Mouse (Mus musculus) neural tube, embryonic 13.5 days (tissue): ENCODE measurements around the gene Set. TPM values are rescaled to one million over a fixed set of nuclear protein-coding genes. Genes with fewer than 3 reads are reported as not detected.

ENCODE experiments used
- ATAC-seq: fragments of 200-750 bp; cut with Nextera tagmentation; 2 replicates; pipeline ENCODE4 v1.8.0; 2017; ENCODE audit warnings: low read depth, mild to moderate bottlenecking, moderate TSS enrichment, moderate library complexity
- H3K27ac ChIP-seq: fragments of 300-500 bp; sonication (generic); replicated peaks from 2 replicates; pipeline ENCODE4 v1.5.1; 2015; ENCODE audit warnings: moderate library complexity, mild to moderate bottlenecking, inconsistent platforms
- H3K27me3 ChIP-seq: fragments of 300-500 bp; sonication (generic); 2 replicates; pipeline ENCODE4 v1.6.1; 2015; ENCODE audit warnings: mild to moderate bottlenecking, inconsistent platforms
- H3K36me3 ChIP-seq: fragments of 300-500 bp; sonication (generic); 2 replicates; pipeline ENCODE4 v1.6.1; 2015; ENCODE audit warnings: mild to moderate bottlenecking, inconsistent platforms
- H3K4me1 ChIP-seq: fragments of 300-500 bp; sonication (generic); replicated peaks from 2 replicates; pipeline ENCODE4 v1.6.1; 2015; ENCODE audit warnings: inconsistent platforms
- H3K4me2 ChIP-seq: fragments of 300-500 bp; sonication (generic); 2 replicates; pipeline ENCODE4 v1.6.1; 2015; ENCODE audit warnings: inconsistent platforms, mild to moderate bottlenecking, moderate library complexity
- H3K4me3 ChIP-seq: fragments of 300-500 bp; sonication (generic); 2 replicates; pipeline ENCODE4 v1.5.1; 2015; ENCODE audit warnings: mild to moderate bottlenecking, inconsistent platforms
- H3K9ac ChIP-seq: fragments of 300-500 bp; sonication (generic); 2 replicates; pipeline ENCODE4 v1.6.1; 2015; ENCODE audit warnings: moderate library complexity, mild to moderate bottlenecking, inconsistent platforms
- H3K9me3 ChIP-seq: fragments of 300-500 bp; sonication (generic); 2 replicates; pipeline ENCODE4 v1.6.1; 2016; ENCODE audit warnings: inconsistent platforms
- WGBS: fragments of 180-500 bp; shearing (Covaris S2); methylation state at CpG from one replicate; pipeline ENCODE4 v1.1.7; 2015; 5-methylcytosine and 5-hydroxymethylcytosine counted together
- polyA plus RNA-seq: library from polyadenylated mRNA; unstranded; fragments of >200 nt; fragmentation: Nextera tagmentation; extraction: Ambion mirVana; gene quantifications from 2 replicates; pipeline ENCODE4 v1.2.1, GENCODE M21; 2015

Set gene
- polyA plus RNA-seq, 1 experiment from 2014 or later, result 338 TPM

- Histone ChIP-seq H3K4me3 (no peak overlapping the region), H3K36me3 (peaks cover 59% of the 10 kb centered on the region), H3K9ac (no peak overlapping the region), H3K9me3 (no peaks in the 10 kb centered on the region), H3K27me3 (no peaks in the 10 kb centered on the region), H3K4me2 (no peak overlapping the region), H3K4me1 (peaks cover 22% of the 10 kb centered on the region), H3K27ac (no peak overlapping the region)
- ATAC-seq, result no peak
- 77% methylated on average over 2 of the region's 2 CpGs for WGBS
Observed at GRCm38 (mm10) chr2:30095882-30096527, 38.8 kb downstream of the Set start.

- no peaks in the 10 kb centered on the region for H3K4me1 ChIP-seq
- 79% methylated on average over 4 of the region's 4 CpGs for WGBS
- H3K27ac ChIP-seq, result no peak overlapping the region
- H3K9ac ChIP-seq, result no peak overlapping the region
- no peaks in the 10 kb centered on the region for H3K27me3 ChIP-seq
- H3K36me3 ChIP-seq, result peaks cover 92% of the 10 kb centered on the region
- no peak for ATAC-seq
- no peaks in the 10 kb centered on the region for H3K9me3 ChIP-seq
- H3K4me2 ChIP-seq, result no peak overlapping the region
- H3K4me3 ChIP-seq, result no peak overlapping the region
Observed at GRCm38 (mm10) chr2:30100214-30100613, 43.0 kb downstream of the Set start.

- Histone ChIP-seq H3K27me3 (no peaks in the 10 kb centered on the region), H3K27ac (no peak overlapping the region), H3K4me2 (no peak overlapping the region), H3K4me3 (no peak overlapping the region), H3K9me3 (no peaks in the 10 kb centered on the region), H3K9ac (no peak overlapping the region), H3K4me1 (no peaks in the 10 kb centered on the region), H3K36me3 (peaks cover 99% of the 10 kb centered on the region)
- no peak for ATAC-seq
Observed at GRCm38 (mm10) chr2:30106364-30106763, 49.2 kb downstream of the Set start.

GRCm38 (mm10) chr2:30107646-30108045 lies 50.5 kb downstream of the Set start:
- Histone ChIP-seq H3K36me3 (peaks cover 98% of the 10 kb centered on the region), H3K27ac (no peak overlapping the region), H3K9me3 (no peaks in the 10 kb centered on the region), H3K4me3 (no peak overlapping the region), H3K4me1 (no peaks in the 10 kb centered on the region), H3K27me3 (no peaks in the 10 kb centered on the region), H3K4me2 (no peak overlapping the region), H3K9ac (no peak overlapping the region)
- ATAC-seq, result no peak
- WGBS, result 95% methylated on average over 5 of the region's 5 CpGs

GRCm38 (mm10) chr2:30108260-30108659 lies 51.1 kb downstream of the Set start:
- Histone ChIP-seq H3K27ac (no peak overlapping the region), H3K36me3 (peaks cover 98% of the 10 kb centered on the region), H3K9me3 (no peaks in the 10 kb centered on the region), H3K4me2 (no peak overlapping the region), H3K4me1 (no peaks in the 10 kb centered on the region), H3K27me3 (no peaks in the 10 kb centered on the region), H3K4me3 (no peak overlapping the region), H3K9ac (no peak overlapping the region)
- 92% methylated on average over 4 of the region's 4 CpGs for WGBS
- ATAC-seq, result no peak

GRCm38 (mm10) chr2:30111500-30111899 lies 54.3 kb downstream of the Set start:
- Histone ChIP-seq H3K9me3 (no peaks in the 10 kb centered on the region), H3K9ac (no peak overlapping the region), H3K4me1 (no peaks in the 10 kb centered on the region), H3K4me3 (no peak overlapping the region), H3K27me3 (no peaks in the 10 kb centered on the region), H3K4me2 (no peak overlapping the region), H3K27ac (no peak overlapping the region), H3K36me3 (peaks cover 84% of the 10 kb centered on the region)
- WGBS, result 97% methylated on average over 2 of the region's 2 CpGs
- no peak for ATAC-seq

- 94% methylated on average over 5 of the region's 5 CpGs for WGBS
- ATAC-seq, result no peak
- H3K36me3 ChIP-seq, result peaks cover 74% of the 10 kb centered on the region
Observed at GRCm38 (mm10) chr2:30112564-30112963, 55.4 kb downstream of the Set start.

GRCm38 (mm10) chr2:30119641-30120051 lies 62.5 kb downstream of the Set start:
- Histone ChIP-seq H3K27me3 (no peaks in the 10 kb centered on the region), H3K4me2 (peak overlapping the region; percentile 11; the same call in 1 of the 2 replicates), H3K9ac (peak overlapping the region; percentile 9; the same call in 1 of the 2 replicates), H3K36me3 (peaks cover 22% of the 10 kb centered on the region; the same call in 1 of the 2 replicates), H3K4me3 (no peak overlapping the region), H3K4me1 (peaks cover 41% of the 10 kb centered on the region), H3K9me3 (no peaks in the 10 kb centered on the region), H3K27ac (peak overlapping the region; percentile 71)
- peak; percentile 54; the same call in 1 of the 2 replicates for ATAC-seq
- 14% methylated on average over 6 of the region's 6 CpGs for WGBS

More at GRCm38 (mm10) chr2:30112564-30112963, 55.4 kb downstream of the Set start:
- Histone ChIP-seq H3K4me1 (no peaks in the 10 kb centered on the region), H3K4me2 (no peak overlapping the region), H3K4me3 (no peak overlapping the region), H3K27ac (no peak overlapping the region), H3K27me3 (no peaks in the 10 kb centered on the region), H3K9ac (no peak overlapping the region), H3K9me3 (no peaks in the 10 kb centered on the region)

GRCm38 (mm10) chr2:30120269-30120668 lies 63.1 kb downstream of the Set start:
- H3K27ac ChIP-seq, result peak overlapping the region; percentile 71
- peaks cover 47% of the 10 kb centered on the region for H3K4me1 ChIP-seq
- no peak for ATAC-seq
- H3K9ac ChIP-seq, result peak overlapping the region; percentile 9; the same call in 1 of the 2 replicates
- H3K4me2 ChIP-seq, result 0 out of 2 replicates have a peak overlapping the region, but pooled peaks have one; percentile 11
- no peaks in the 10 kb centered on the region for H3K27me3 ChIP-seq
- 75% methylated on average over 4 of the region's 4 CpGs for WGBS
- no peak overlapping the region for H3K4me3 ChIP-seq
- H3K36me3 ChIP-seq, result peaks cover 17% of the 10 kb centered on the region; the same call in 1 of the 2 replicates
- no peaks in the 10 kb centered on the region for H3K9me3 ChIP-seq

Other genes starting within 250 kb of the Set start
- 19.0 and 22.8 TPM in 2 replicates for gene Urm1, start 237.3 kb upstream of the Set start, polyA plus RNA-seq
- gene Cercam, start 188.2 kb upstream of the Set start, polyA plus RNA-seq, result 24.8 and 25.5 TPM in 2 replicates
- 65.6 and 68.1 TPM in 2 replicates for gene Odf2, start 168.2 kb upstream of the Set start, polyA plus RNA-seq
- 72.3 and 74.1 TPM in 2 replicates for gene Gle1, start 122.0 kb upstream of the Set start, polyA plus RNA-seq
- gene Sptan1, start 91.8 kb upstream of the Set start, polyA plus RNA-seq, result 186 and 209 TPM in 2 replicates
- 49.6 and 53.5 TPM in 2 replicates for gene Wdr34, start 8.5 kb upstream of the Set start, polyA plus RNA-seq
- gene Pkn3, start 20.3 kb downstream of the Set start, polyA plus RNA-seq, result 1.8 and 2.7 TPM in 2 replicates
- gene Zdhhc12, start 36.3 kb downstream of the Set start, polyA plus RNA-seq, result 26.5 and 32.5 TPM in 2 replicates
- 11.8 and 12.8 TPM in 2 replicates for gene Zer1, start 67.2 kb downstream of the Set start, polyA plus RNA-seq
- 9.4 and 11.7 TPM in 2 replicates for gene Tbc1d13, start 76.4 kb downstream of the Set start, polyA plus RNA-seq
- 15.6 and 17.3 TPM in 2 replicates for gene Endog, start 114.1 kb downstream of the Set start, polyA plus RNA-seq
- gene Spout1, start 121.1 kb downstream of the Set start, polyA plus RNA-seq, result 59.0 and 61.0 TPM in 2 replicates
- 13.1 and 13.3 TPM in 2 replicates for gene Kyat1, start 148.5 kb downstream of the Set start, polyA plus RNA-seq
- gene Lrrc8a, start 180.3 kb downstream of the Set start, polyA plus RNA-seq, result 50.7 and 54.8 TPM in 2 replicates
- gene Gm28035, start 183.2 kb downstream of the Set start, polyA plus RNA-seq, result 0.23 and 0.24 TPM in 2 replicates
- 4.3 and 4.8 TPM in 2 replicates for gene Phyhd1, start 208.8 kb downstream of the Set start, polyA plus RNA-seq
- not detected in 2 replicates for gene Gm28038, start 223.7 kb downstream of the Set start, polyA plus RNA-seq
- 33.1 and 35.6 TPM in 2 replicates for gene Dolk, start 229.0 kb downstream of the Set start, polyA plus RNA-seq
- 19.7 and 26.7 TPM in 2 replicates for gene Nup188, start 229.0 kb downstream of the Set start, polyA plus RNA-seq